Comparison of ENCODE assay signal across 9 mouse cellular contexts in genomic region chr12:80141470-80141869, GRCm38 (mm10). TPM values are rescaled to one million over a fixed set of nuclear protein-coding genes. Genes with fewer than 3 reads are reported as not detected.
DNase-seq lines count a peak whose midpoint lies in the region; ATAC-seq lines count a peak whose summit lies in the region.
"Had no signal": no experiment of that assay in that cellular context is flagged by ENCODE, and none has a peak within 500 bp of the region (broad histone marks: within the 10 kb centered on the region; RNA-seq: fewer than 3 reads in every experiment).

No protein-coding gene starts in this region.

- no peaks in the 10 kb centered on the region for H3K36me3 ChIP-seq in midbrain, embryonic 12.5 days
- H3K36me3 ChIP-seq in midbrain, embryonic 13.5 days, result no peaks in the 10 kb centered on the region
- no peaks in the 10 kb centered on the region for H3K36me3 ChIP-seq in hindbrain, embryonic 15.5 days
- H3K36me3 ChIP-seq in lung, embryonic 16.5 days (ENCODE audit: control insufficient read depth, insufficient read depth, low read length), result no peaks in the 10 kb centered on the region
- H3K36me3 ChIP-seq: stomach, embryonic 15.5 days had no signal

- H3K4me2 ChIP-seq in midbrain, embryonic 12.5 days (replicated peaks), result no peak overlapping the region
- no peak overlapping the region for H3K4me2 ChIP-seq in midbrain, embryonic 13.5 days (replicated peaks)
- H3K4me2 ChIP-seq in hindbrain, embryonic 15.5 days, result no peak overlapping the region
- H3K4me2 ChIP-seq in lung, embryonic 16.5 days (ENCODE audit: low read depth, low read length), result no peak overlapping the region
- H3K4me2 ChIP-seq: stomach, embryonic 15.5 days had no signal

- 0 out of 2 replicates have a peak, but pooled peaks have one; percentile 27 for ATAC-seq in midbrain, embryonic 12.5 days (ENCODE audit: low FRiP score, low read depth)
- ATAC-seq in midbrain, embryonic 13.5 days, result no peak
- ATAC-seq in hindbrain, embryonic 15.5 days (ENCODE audit: low FRiP score, low read depth), result peak; percentile 59; the same call in 1 of the 2 replicates
- ATAC-seq in lung, embryonic 16.5 days (ENCODE audit: low read depth), result peak; percentile 43; the same call in 1 of the 2 replicates

- no peaks in the 10 kb centered on the region for H3K9me3 ChIP-seq in midbrain, embryonic 12.5 days
- H3K9me3 ChIP-seq in midbrain, embryonic 13.5 days, result no peaks in the 10 kb centered on the region
- H3K9me3 ChIP-seq in hindbrain, embryonic 15.5 days, result no peaks in the 10 kb centered on the region
- H3K9me3 ChIP-seq in lung, embryonic 16.5 days (ENCODE audit: control insufficient read depth, low read length), result no peaks in the 10 kb centered on the region
- H3K9me3 ChIP-seq: stomach, embryonic 15.5 days had no signal

- WGBS in midbrain, embryonic 12.5 days, result 16% methylated on average over 7 of the region's 7 CpGs
- WGBS in midbrain, embryonic 13.5 days, result 21% methylated on average over 7 of the region's 7 CpGs
- WGBS in hindbrain, embryonic 15.5 days, result 22% methylated on average over 7 of the region's 7 CpGs
- 14% methylated on average over 7 of the region's 7 CpGs for WGBS in lung, embryonic 16.5 days

- no peak overlapping the region for H3K27ac ChIP-seq in midbrain, embryonic 12.5 days (replicated peaks)
- no peak overlapping the region for H3K27ac ChIP-seq in midbrain, embryonic 13.5 days
- H3K27ac ChIP-seq in hindbrain, embryonic 15.5 days (replicated peaks), result no peak overlapping the region
- no peak overlapping the region for H3K27ac ChIP-seq in lung, embryonic 16.5 days (ENCODE audit: low read length)
- H3K27ac ChIP-seq: stomach, embryonic 15.5 days had no signal

- H3K4me3 ChIP-seq in midbrain, embryonic 12.5 days, result no peak overlapping the region
- no peak overlapping the region for H3K4me3 ChIP-seq in midbrain, embryonic 13.5 days (replicated peaks)
- no peak overlapping the region for H3K4me3 ChIP-seq in hindbrain, embryonic 15.5 days
- no peak overlapping the region for H3K4me3 ChIP-seq in lung, embryonic 16.5 days (ENCODE audit: low read length)
- H3K4me3 ChIP-seq: stomach, embryonic 15.5 days had no signal

- no peak overlapping the region for H3K9ac ChIP-seq in midbrain, embryonic 12.5 days (replicated peaks)
- H3K9ac ChIP-seq in midbrain, embryonic 13.5 days (replicated peaks), result no peak overlapping the region
- H3K9ac ChIP-seq in hindbrain, embryonic 15.5 days, result no peak overlapping the region
- H3K9ac ChIP-seq in lung, embryonic 16.5 days (ENCODE audit: low read length), result no peak overlapping the region
- H3K9ac ChIP-seq: stomach, embryonic 15.5 days had no signal

- peaks cover 10% of the 10 kb centered on the region; the same call in 1 of the 2 replicates for H3K4me1 ChIP-seq in midbrain, embryonic 12.5 days
- H3K4me1 ChIP-seq in midbrain, embryonic 13.5 days (replicated peaks), result peaks cover 6% of the 10 kb centered on the region; the same call in 1 of the 2 replicates
- peaks cover 5% of the 10 kb centered on the region; the same call in 1 of the 2 replicates for H3K4me1 ChIP-seq in hindbrain, embryonic 15.5 days (replicated peaks)
- peaks cover 14% of the 10 kb centered on the region for H3K4me1 ChIP-seq in lung, embryonic 16.5 days (replicated peaks; ENCODE audit: control insufficient read depth, insufficient read depth, low read length)

- peaks cover 5% of the 10 kb centered on the region; the same call in 1 of the 2 replicates for H3K27me3 ChIP-seq in midbrain, embryonic 12.5 days
- H3K27me3 ChIP-seq in midbrain, embryonic 13.5 days, result no peaks in the 10 kb centered on the region
- no peaks in the 10 kb centered on the region for H3K27me3 ChIP-seq in hindbrain, embryonic 15.5 days
- H3K27me3 ChIP-seq in lung, embryonic 16.5 days (ENCODE audit: control insufficient read depth, insufficient read depth, low read depth, low read length), result no peaks in the 10 kb centered on the region
- H3K27me3 ChIP-seq: stomach, embryonic 15.5 days had no signal

- DNase-seq in adrenal gland, adult (ENCODE audit: inconsistent age in 2 of 2, low spot score in 1 of 2), result peak; percentile 47 to 81
- DNase-seq in adrenal gland, adult 8-10 months, result no peak
- peak; percentile 83 for DNase-seq in embryo, embryonic 11 days
- peak; percentile 39 for DNase-seq in spleen, adult 12 weeks (ENCODE audit: low spot score)

RNA-seq across cellular contexts. Expression of gene Zfp36l1, which starts 28.7 kb away (rescaled TPM):
- total RNA-seq in adrenal gland, adult 8-10 months (2022), result 100 to 1,000 TPM; 257 to 328 (median 289) TPM
- 91.2 and 98.0 TPM in 2 replicates for polyA plus RNA-seq in midbrain, embryonic 12.5 days (2016; fragmentation: Nextera tagmentation; extraction: Ambion mirVana)
- 51.7 and 60.1 TPM in 2 replicates for polyA plus RNA-seq in midbrain, embryonic 13.5 days (2015; fragmentation: Nextera tagmentation; extraction: Ambion mirVana)
- polyA plus RNA-seq in hindbrain, embryonic 15.5 days (2015; fragmentation: Nextera tagmentation; extraction: Ambion mirVana), result 46.1 and 55.4 TPM in 2 replicates
- 131 and 152 TPM in 2 replicates for polyA plus RNA-seq in lung, embryonic 16.5 days (2015; fragmentation: Nextera tagmentation; extraction: Ambion mirVana)
